Mouse (Mus musculus): ENCODE data around the gene Ifnlr1.
A peak's percentile ranks its signal among the peaks of the same experiment; 100 is the strongest.
"Not testable (repeated sequence)": the region's sequence is repeated elsewhere in the genome, so short reads cannot be mapped to it uniquely, and the experiment has no call there.

Ifnlr1 gene

GRCm38 (mm10) chr4:135684731-135685130 lies 1.4 kb upstream of the Ifnlr1 start:
- DNase-seq (ENCODE audit: extremely low spot score), result peak; percentile 40

- peak; percentile 25 for DNase-seq (ENCODE audit: extremely low spot score)
Observed at GRCm38 (mm10) chr4:135686568-135686953, 474 bp downstream of the Ifnlr1 start.

DNA sequence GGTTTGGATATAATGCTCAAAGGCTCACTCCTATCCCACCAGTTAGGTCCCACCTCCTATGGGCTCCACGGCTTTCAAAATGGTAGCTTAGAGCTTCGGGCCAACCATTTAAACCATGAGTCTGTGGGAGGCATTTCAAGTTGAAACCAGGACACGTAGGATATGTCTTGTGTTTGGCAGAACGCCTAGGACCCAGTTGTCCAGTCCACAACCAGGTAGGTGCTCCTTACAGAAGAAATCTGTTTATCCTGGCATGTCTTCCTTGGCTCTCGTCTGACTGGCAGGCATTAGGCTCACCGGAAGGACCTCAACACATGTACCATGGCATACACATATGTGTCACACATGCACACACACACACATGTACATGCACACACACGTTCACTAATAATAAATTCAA lies 3.7 kb downstream of the Ifnlr1 start:
- no peak for DNase-seq (ENCODE audit: extremely low spot score)

- no peak for DNase-seq (ENCODE audit: extremely low spot score)
Observed at GRCm38 (mm10) chr4:135690241-135690640, 4.2 kb downstream of the Ifnlr1 start.

DNA sequence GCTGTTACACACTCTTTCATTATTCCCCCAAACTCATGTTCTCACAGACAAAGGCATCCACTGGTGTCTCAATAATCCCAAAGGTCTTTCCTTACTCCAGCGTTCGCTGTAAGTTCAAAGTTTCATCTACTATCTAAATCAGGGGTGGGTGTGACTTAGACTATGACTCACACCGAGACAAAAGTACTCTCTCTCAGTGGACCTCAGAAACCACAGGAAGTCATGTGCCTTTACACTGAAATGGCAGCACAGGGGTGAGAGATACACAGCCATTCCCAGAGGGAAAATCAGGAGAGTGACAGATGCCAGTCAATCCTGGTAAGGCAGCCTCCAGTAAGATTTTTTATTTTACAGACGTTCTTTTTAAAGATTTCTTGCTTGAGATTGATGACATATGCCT lies 6.8 kb downstream of the Ifnlr1 start:
- no peak for DNase-seq (ENCODE audit: extremely low spot score)

DNA sequence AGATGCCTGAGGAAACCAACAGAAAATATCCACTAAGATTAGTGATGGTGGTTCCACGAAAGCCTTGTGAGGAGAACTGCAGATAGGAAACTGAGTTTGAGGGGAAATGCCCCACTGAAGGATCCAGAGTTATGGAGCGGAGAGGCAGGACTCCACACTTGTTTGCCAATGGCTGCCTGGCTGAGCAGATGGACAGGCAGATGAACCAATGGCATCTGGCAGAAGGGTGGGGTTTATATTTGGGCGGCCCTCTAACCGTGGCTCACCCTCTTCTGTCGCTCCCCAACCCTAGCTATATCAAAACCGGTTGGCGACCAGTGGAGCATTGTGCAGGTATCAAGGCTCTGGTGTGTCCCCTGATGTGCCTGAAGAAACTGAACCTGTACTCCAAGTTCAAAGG lies 12.4 kb downstream of the Ifnlr1 start:
- DNase-seq (ENCODE audit: extremely low spot score), result no peak

- no peak for DNase-seq (ENCODE audit: extremely low spot score)
Observed at GRCm38 (mm10) chr4:135703497-135703896, 17.4 kb downstream of the Ifnlr1 start.

- DNase-seq (ENCODE audit: extremely low spot score), result no peak
Observed at GRCm38 (mm10) chr4:135704016-135704415, 17.9 kb downstream of the Ifnlr1 start.

GRCm38 (mm10) chr4:135706045-135706444 lies 20.0 kb downstream of the Ifnlr1 start:
- no peak for DNase-seq (ENCODE audit: extremely low spot score)

DNA sequence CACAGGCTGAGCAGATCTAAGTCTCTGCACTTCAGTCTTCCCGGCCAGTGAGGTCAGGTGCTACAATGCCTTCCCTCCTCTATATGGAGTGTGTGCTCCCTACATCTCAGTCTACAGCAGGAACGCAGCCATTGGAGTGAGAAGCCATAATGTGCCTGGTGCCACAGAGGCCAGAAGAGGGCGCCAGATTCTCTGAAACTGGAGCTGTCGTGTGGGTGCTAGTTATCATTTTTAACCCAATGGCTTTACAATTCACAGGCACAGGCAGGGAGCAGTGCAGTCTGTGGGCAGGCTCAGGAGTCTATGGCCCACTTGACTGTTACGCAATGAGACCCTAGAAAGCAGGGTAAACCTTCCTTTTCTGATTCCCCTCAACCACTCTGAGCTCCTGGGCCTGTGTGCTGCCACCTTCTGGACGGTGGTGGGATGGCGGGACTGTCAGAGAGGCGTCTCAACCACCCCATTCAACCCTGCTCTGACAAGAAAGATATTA lies 23.0 kb downstream of the Ifnlr1 start:
- peak; percentile 86 for DNase-seq (ENCODE audit: extremely low spot score)

GRCm38 (mm10) chr4:135709621-135710020 lies 23.5 kb downstream of the Ifnlr1 start:
- DNase-seq (ENCODE audit: extremely low spot score), result no peak

DNA sequence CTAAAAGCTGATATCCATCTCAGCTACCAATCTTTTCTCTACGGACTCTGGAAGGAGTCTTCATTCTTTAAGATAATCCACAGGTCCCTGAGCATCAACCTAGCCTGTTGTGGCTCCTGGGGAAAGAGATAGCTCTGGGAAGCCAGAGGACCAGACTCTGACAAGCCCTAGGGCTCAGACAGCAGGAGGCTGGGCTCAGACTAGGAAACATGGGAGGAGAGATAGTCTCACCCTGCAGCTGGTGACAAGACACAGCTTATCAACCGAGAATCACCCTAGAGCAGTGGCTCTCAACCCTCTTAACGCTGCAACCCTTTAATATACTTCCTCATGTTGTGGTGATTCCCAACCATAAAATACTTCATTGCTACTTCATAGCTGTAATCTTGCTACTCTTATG lies 24.3 kb downstream of the Ifnlr1 start:
- DNase-seq (ENCODE audit: extremely low spot score), result no peak

DNA sequence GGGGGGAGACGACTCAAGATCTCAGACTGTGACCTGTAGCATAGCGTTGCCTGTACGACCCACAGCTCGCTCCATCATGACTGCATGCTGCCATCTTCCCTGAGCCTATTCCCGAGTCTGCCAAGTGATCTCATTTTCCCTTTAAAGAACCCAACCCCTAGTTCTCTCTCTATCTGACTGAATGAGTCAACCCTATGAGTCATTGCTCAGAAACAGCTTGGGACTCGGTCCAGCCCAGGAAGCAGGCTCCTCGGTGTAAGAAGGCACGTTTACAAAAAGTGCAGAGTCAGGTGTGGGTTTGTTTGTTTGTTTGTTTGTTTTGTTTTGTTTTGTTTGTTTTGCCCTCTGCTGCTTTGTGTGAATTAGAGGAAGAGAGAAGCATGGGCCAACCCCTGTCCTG lies 28.7 kb downstream of the Ifnlr1 start:
- no peak for DNase-seq (ENCODE audit: extremely low spot score)

DNA sequence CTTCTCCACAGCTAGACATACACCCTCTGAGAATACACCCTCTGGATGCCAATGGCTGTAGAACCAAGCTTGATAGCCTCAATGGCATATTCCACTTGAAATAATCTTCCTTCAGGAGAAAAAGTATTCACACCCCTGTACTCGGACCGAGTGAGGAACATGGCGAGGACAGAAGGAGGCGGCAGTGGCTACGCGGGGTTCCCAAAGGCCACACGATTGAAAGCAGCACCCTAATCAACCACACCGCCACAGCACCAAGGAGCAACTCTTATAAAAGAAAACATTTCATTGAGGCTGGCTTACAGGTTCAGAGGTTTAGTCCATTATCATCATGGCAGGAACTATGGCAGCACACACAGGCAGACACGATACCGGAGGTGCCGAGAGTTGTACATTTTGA lies 30.4 kb downstream of the Ifnlr1 start:
- DNase-seq (ENCODE audit: extremely low spot score), result not testable (repeated sequence)

- no peak for DNase-seq (ENCODE audit: extremely low spot score)
Observed at GRCm38 (mm10) chr4:135722540-135723290, 36.6 kb downstream of the Ifnlr1 start.

GRCm38 (mm10) chr4:135726416-135726815 lies 40.3 kb downstream of the Ifnlr1 start:
- DNase-seq (ENCODE audit: extremely low spot score), result no peak

- no peak for DNase-seq (ENCODE audit: extremely low spot score)
Observed at GRCm38 (mm10) chr4:135727817-135728216, 41.7 kb downstream of the Ifnlr1 start, which contains the start of gene Il22ra1. Il22ra1 (plus strand) TSS chr4:135728172.

- no peak for DNase-seq (ENCODE audit: extremely low spot score)
Observed at GRCm38 (mm10) chr4:135730204-135730603, 44.1 kb downstream of the Ifnlr1 start.

DNA sequence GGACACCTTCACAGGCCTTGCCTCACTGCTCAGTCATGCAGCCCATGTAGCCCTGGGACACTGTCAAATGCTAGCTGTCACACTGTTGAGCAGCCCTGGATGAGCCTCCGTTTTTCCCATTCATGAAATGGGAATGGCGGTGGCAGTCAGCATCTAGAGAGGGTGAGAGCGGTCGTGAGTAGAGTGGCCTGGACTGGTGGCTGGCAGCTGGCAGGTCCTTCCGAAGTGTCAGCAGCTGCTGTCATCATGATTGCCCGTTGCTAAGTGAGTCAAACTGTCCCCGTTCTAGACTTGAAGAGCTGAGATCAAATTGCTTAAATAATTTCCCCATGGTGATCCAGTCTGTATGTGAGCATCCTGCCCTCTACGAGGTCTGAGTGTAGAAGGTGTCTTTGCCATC lies 44.9 kb downstream of the Ifnlr1 start:
- no peak for DNase-seq (ENCODE audit: extremely low spot score)

- DNase-seq (ENCODE audit: extremely low spot score), result no peak
Observed at GRCm38 (mm10) chr4:135733901-135734300, 47.8 kb downstream of the Ifnlr1 start.

GRCm38 (mm10) chr4:135736903-135737302 lies 50.8 kb downstream of the Ifnlr1 start:
- no peak for DNase-seq (ENCODE audit: extremely low spot score)

DNA sequence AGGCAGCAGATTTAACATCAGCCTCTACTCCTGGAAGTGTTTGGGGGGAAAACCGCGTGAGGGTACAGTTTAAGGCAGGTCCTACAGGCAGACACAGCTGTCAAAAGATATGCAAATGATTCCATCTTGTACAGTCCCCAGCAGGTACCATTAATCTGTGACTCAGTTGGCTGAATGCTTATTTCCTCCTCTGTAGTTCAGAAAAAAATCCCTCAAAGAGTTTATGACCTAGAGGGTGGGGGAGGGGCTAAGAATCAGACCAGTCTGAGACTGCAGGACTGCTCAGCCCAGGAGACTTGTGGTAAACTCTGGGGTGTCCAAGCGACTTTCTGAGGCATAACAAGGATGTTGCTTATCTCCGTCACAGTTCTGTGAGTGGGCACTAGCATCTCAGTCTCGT lies 52.1 kb downstream of the Ifnlr1 start:
- no peak for DNase-seq (ENCODE audit: extremely low spot score)

DNA sequence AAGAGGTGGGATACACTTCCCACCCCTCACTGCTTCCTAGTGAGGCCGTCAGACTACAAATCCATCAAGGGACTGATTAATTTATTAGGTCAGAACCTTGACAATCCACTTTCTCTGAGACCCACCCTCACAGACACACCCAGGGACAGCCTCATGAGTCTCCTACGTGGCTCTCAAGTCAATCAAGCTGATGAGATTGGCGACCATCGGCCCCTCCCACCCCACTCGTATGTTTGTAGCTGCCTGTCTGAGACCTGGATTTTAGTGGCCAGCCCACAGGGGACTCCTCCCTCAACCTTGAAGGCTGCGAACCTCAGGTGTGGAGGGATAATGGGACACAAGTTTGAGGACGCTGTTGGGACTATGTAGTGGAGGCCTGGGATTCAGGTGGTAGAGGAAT lies 53.1 kb downstream of the Ifnlr1 start:
- no peak for DNase-seq (ENCODE audit: extremely low spot score)

DNA sequence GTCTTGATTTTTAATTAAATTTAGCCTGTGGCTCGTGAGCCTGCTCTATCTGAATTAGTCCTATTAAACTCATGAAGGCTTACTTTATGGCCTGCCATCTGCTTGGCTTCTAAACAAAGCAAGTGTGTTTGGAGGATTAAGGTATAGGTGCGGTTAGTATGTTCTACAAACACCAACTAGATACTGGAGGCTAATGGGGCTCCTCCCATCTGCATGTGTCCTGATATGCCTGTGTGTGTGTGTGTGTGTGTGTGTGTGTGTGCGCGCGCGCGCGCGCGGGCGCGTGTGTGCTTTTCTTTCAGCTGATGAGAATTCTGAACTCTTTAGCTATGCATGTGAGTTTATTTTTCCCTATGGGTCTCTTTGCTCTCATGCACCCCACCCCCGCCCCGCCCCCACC lies 53.6 kb downstream of the Ifnlr1 start:
- no peak for DNase-seq (ENCODE audit: extremely low spot score)
